Mouse (Mus musculus) limb, embryonic 13.5 days (tissue): Measurements from ENCODE around the gene Tnik. TPM values are rescaled to one million over a fixed set of nuclear protein-coding genes. Genes with fewer than 3 reads are reported as not detected.

Source experiments
- ATAC-seq: fragments of 200-750 bp; cut with Nextera tagmentation; 2 replicates; pipeline ENCODE4 v1.8.0; 2017; ENCODE audit warnings: low read depth, moderate number of reproducible peaks, moderate TSS enrichment; ENCODE audit not compliant: low FRiP score
- H3K27ac ChIP-seq: fragments of 300-500 bp; sonication (generic); 2 replicates; pipeline ENCODE4 v1.5.1; 2015; ENCODE audit warnings: inconsistent platforms, mild to moderate bottlenecking, moderate library complexity
- H3K27me3 ChIP-seq: fragments of 300-500 bp; sonication (generic); 2 replicates; pipeline ENCODE4 v1.6.1; 2015; ENCODE audit warnings: mild to moderate bottlenecking, inconsistent platforms
- H3K36me3 ChIP-seq: fragments of 300-500 bp; sonication (generic); 2 replicates; pipeline ENCODE4 v1.6.1; 2015; ENCODE audit warnings: inconsistent platforms, mild to moderate bottlenecking, moderate library complexity
- H3K4me1 ChIP-seq: fragments of 300-500 bp; sonication (generic); 2 replicates; pipeline ENCODE4 v1.6.1; 2015; ENCODE audit warnings: inconsistent platforms
- H3K4me2 ChIP-seq: fragments of 300-500 bp; sonication (generic); replicated peaks from 2 replicates; pipeline ENCODE4 v1.6.1; 2015; ENCODE audit warnings: inconsistent platforms, mild to moderate bottlenecking, moderate library complexity
- H3K4me3 ChIP-seq: fragments of 300-500 bp; sonication (generic); 2 replicates; pipeline ENCODE4 v1.5.1; 2015; ENCODE audit warnings: moderate library complexity, mild to moderate bottlenecking, inconsistent platforms
- H3K9ac ChIP-seq: fragments of 300-500 bp; sonication (generic); 2 replicates; pipeline ENCODE4 v1.6.1; 2015; ENCODE audit warnings: mild to moderate bottlenecking, inconsistent platforms
- H3K9me3 ChIP-seq: fragments of 300-500 bp; sonication (generic); 2 replicates; pipeline ENCODE4 v1.6.1; 2016; ENCODE audit warnings: inconsistent platforms
- WGBS: fragments of 180-500 bp; shearing (Covaris S2); methylation state at CpG from one replicate; pipeline ENCODE4 v1.1.7; 2015; 5-methylcytosine and 5-hydroxymethylcytosine counted together
- polyA plus RNA-seq: library from polyadenylated mRNA; unstranded; fragments of >200 nt; fragmentation: Nextera tagmentation; extraction: Ambion mirVana; gene quantifications from 2 replicates; pipeline ENCODE4 v1.2.1, GENCODE M21; 2015

Gene Tnik
- polyA plus RNA-seq, 1 experiment from 2014 or later = 9.5 TPM

DNA sequence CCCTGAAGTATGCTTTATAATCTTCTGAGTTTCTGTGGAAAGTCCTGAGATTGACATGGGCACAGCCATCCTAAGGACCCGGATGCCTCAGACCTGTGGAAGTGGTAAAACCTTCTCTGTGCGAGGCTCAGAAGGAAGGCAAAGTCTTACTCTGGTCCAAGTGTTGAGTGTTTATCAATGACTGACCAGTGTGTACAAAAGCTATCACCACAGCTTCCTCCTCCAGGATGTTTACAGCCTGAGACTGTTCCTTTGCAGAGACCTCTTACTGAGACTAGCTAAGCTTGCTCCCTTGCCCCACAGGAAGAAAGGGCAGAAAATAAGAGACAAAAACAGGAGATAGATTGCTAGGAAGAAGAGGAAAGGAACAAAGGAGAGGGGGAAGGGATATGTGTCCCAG lies 422.5 kb downstream of the Tnik start:
- H3K9me3 ChIP-seq = no peaks in the 10 kb centered on the region
- H3K27me3 ChIP-seq = no peaks in the 10 kb centered on the region
- no peak for ATAC-seq
- H3K27ac ChIP-seq = no peak overlapping the region
- H3K4me1 ChIP-seq = no peaks in the 10 kb centered on the region
- H3K4me3 ChIP-seq = no peak overlapping the region
- H3K36me3 ChIP-seq = no peaks in the 10 kb centered on the region
- WGBS = 89% methylated on average over 2 of the region's 2 CpGs
- no peak overlapping the region for H3K4me2 ChIP-seq
- H3K9ac ChIP-seq = no peak overlapping the region

DNA sequence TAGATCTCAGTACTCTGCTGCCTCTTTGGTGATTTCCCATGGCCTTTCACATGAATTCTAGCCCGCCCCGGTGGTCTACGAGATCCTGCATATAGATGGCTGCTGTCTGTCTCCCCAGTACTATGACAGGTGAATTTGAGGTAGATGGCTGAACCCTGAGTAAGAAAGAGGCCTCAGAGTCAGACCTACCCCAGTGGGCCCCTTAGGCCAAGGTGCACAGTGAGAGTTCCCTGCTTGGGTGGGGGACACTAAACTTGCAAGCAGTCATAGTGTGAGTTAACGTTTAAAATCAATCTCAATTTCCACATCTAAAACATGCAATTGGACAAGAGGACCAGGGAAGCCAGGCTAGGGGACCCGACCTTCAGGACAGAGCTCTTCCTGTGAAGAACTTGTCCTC lies 431.8 kb downstream of the Tnik start:
- H3K36me3 ChIP-seq = no peaks in the 10 kb centered on the region
- H3K9me3 ChIP-seq = no peaks in the 10 kb centered on the region
- H3K9ac ChIP-seq = no peak overlapping the region
- no peak for ATAC-seq
- H3K4me2 ChIP-seq = no peak overlapping the region
- WGBS = 79% methylated on average over 5 of the region's 5 CpGs
- no peak overlapping the region for H3K27ac ChIP-seq
- H3K4me1 ChIP-seq = no peaks in the 10 kb centered on the region
- H3K4me3 ChIP-seq = no peak overlapping the region
- no peaks in the 10 kb centered on the region for H3K27me3 ChIP-seq

DNA sequence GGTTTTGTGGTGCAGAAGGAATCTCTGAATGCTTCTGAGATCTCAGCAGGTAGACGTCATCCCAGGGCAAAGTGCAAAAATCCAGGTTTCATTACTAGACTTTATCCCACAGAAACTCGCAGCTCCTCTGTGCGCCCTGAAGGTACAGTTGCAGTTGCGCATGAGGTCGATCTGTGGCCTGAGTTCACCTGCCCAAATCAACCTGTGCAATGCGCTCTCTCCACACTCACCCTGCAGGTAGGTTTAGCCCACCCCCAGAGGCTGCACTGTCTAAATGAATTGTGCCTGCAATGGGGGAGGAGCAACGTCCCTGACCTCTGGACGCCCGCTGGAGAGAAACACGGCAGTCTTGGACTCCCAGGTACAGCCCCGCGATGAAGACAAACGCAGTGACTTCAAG lies 432.6 kb downstream of the Tnik start:
- ATAC-seq = no peak
- H3K27ac ChIP-seq = no peak overlapping the region
- 73% methylated on average over 13 of the region's 13 CpGs for WGBS
- no peaks in the 10 kb centered on the region for H3K36me3 ChIP-seq
- no peak overlapping the region for H3K9ac ChIP-seq
- H3K4me2 ChIP-seq = no peak overlapping the region
- no peaks in the 10 kb centered on the region for H3K4me1 ChIP-seq
- no peak overlapping the region for H3K4me3 ChIP-seq
- no peaks in the 10 kb centered on the region for H3K27me3 ChIP-seq
- no peaks in the 10 kb centered on the region for H3K9me3 ChIP-seq

DNA sequence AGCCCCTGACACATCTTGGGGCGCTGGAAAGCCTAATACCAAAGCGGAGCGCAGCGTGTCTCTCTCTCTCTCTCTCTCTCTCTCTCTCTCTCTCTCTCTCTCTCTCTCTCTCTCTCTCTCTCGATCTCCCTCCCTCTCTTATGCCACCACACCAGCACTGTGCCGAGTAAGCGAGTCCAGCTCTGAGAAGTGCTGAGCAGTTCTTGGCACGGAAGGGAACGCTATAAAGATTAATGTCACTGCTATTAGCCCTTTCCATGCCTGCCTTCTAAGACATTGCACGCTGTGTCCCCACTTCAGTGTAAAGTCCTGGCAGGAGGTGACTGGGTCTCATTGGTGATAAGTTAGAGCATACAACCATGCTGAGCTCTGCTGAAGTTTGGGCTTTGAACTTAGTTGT lies 433.1 kb downstream of the Tnik start:
- no peak overlapping the region for H3K9ac ChIP-seq
- H3K36me3 ChIP-seq = no peaks in the 10 kb centered on the region
- 56% methylated on average over 10 of the region's 10 CpGs for WGBS
- H3K27me3 ChIP-seq = no peaks in the 10 kb centered on the region
- H3K9me3 ChIP-seq = no peaks in the 10 kb centered on the region
- H3K27ac ChIP-seq = no peak overlapping the region
- no peak for ATAC-seq
- H3K4me1 ChIP-seq = no peaks in the 10 kb centered on the region
- no peak overlapping the region for H3K4me2 ChIP-seq
- H3K4me3 ChIP-seq = no peak overlapping the region

DNA sequence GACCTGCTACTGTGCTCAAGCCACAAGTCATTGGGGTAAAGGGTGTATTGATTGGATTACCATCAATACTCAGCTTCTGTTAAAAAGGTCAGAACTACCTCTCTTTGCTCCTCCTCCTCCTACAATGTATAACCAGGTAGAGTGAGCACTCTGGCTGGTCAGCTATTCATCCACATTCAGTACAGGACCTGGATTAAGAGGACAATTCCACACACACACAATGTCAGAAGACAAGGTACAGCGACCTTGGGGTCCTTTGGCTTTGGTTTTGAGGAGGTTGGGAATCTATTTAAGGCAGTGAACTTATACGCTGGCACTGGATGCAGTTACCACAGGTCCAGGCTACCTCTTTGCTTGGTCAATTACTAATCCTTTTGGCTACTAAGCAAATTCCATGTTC lies 434.8 kb downstream of the Tnik start, which contains the start of gene Slc2a2:
Slc2a2 (plus strand) TSS at position 107 of the 400 bp plus-strand sequence.
- Histone ChIP-seq H3K4me1 (no peaks in the 10 kb centered on the region), H3K9ac (no peak within 1 kb of the TSS), H3K4me3 (no peak within 1 kb of the TSS), H3K27me3 (no peaks in the 10 kb centered on the region), H3K27ac (no peak within 1 kb of the TSS), H3K4me2 (no peak within 1 kb of the TSS), H3K9me3 (no peaks in the 10 kb centered on the region), H3K36me3 (no peaks in the 10 kb centered on the region)
- 82% methylated on average over 2 of the region's 2 CpGs for WGBS
- no peak for ATAC-seq

DNA sequence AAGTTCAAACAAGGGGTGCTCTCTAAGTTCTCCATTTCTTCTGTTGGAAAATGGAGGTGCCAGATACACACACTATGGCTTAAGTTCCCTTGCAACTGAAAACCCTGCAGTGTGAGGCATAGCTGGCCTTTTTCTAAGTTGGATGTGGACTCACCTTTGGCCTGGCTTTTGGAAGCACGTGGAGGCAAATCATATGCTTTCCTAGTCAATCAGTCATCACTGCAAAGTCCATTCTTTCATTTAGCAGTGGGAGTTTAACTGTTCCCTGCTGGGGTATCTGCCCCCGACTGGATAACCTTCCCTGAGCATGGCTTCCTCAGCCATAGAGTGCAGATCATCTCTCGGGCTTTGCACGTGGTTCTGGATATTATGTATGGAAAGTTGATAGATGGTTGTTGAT lies 436.6 kb downstream of the Tnik start:
- no peak for ATAC-seq
- Histone ChIP-seq H3K4me1 (no peaks in the 10 kb centered on the region), H3K27me3 (no peaks in the 10 kb centered on the region), H3K4me2 (no peak overlapping the region), H3K9me3 (no peaks in the 10 kb centered on the region), H3K9ac (no peak overlapping the region), H3K36me3 (no peaks in the 10 kb centered on the region), H3K4me3 (no peak overlapping the region), H3K27ac (no peak overlapping the region)
- WGBS = 80% methylated on average over 4 of the region's 4 CpGs

DNA sequence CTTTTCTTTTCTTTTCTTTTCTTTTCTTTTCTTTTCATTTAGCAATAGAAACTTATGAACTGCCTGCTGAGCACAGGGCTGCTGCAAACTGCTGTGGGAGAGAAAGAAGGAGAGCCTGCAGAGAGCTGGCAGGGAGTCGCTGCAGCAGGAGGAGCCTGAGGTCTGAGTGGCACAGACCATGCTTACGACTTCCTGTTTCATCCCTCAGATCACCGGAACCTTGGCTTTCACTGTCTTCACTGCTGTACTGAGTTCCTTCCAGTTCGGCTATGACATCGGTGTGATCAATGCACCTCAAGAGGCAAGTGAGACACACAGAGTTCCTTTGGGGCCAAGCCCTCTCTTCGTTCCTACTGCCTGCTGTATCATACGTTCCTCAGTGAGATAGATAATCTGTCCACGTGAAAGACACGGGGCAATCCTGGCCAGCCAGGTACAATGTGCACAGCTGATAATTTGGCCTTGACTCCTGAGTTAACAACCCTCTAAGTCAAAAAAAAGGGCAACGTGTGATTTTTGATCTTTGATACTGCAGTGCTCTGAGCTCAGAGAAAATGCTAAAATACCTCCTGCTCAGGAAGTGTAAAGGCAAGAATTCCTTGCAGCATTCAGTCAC lies 442.6 kb downstream of the Tnik start:
- Histone ChIP-seq H3K4me2 (no peak overlapping the region), H3K27me3 (no peaks in the 10 kb centered on the region), H3K27ac (no peak overlapping the region), H3K4me3 (no peak overlapping the region), H3K36me3 (no peaks in the 10 kb centered on the region), H3K9me3 (no peaks in the 10 kb centered on the region), H3K4me1 (no peaks in the 10 kb centered on the region), H3K9ac (no peak overlapping the region)
- ATAC-seq = no peak
- WGBS = 63% methylated on average over 10 of the region's 10 CpGs

DNA sequence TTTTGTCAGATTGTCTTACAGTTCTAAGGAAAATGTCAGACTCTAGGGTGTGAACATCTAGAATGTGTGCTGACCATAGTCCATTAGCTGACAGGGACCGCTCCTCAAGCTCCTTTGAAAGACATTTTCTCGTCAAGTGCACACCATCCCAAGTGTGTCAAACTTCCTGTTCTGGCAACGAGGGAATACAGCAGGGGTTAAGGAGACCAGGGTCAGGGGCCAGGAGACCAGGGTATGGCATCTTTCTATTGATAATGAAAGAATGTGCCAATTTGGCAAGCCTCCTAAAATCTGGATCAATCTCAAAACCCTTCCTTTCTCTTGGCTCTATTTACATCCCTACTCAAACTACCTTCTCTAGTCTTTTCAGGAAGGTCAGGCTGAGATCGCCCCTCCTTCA lies 443.7 kb downstream of the Tnik start:
- H3K4me3 ChIP-seq = no peak overlapping the region
- H3K27me3 ChIP-seq = no peaks in the 10 kb centered on the region
- no peaks in the 10 kb centered on the region for H3K36me3 ChIP-seq
- no peaks in the 10 kb centered on the region for H3K4me1 ChIP-seq
- H3K4me2 ChIP-seq = no peak overlapping the region
- H3K9ac ChIP-seq = no peak overlapping the region
- ATAC-seq = no peak
- no peaks in the 10 kb centered on the region for H3K9me3 ChIP-seq
- H3K27ac ChIP-seq = no peak overlapping the region
- WGBS = 74% methylated on average over 4 of the region's 4 CpGs

DNA sequence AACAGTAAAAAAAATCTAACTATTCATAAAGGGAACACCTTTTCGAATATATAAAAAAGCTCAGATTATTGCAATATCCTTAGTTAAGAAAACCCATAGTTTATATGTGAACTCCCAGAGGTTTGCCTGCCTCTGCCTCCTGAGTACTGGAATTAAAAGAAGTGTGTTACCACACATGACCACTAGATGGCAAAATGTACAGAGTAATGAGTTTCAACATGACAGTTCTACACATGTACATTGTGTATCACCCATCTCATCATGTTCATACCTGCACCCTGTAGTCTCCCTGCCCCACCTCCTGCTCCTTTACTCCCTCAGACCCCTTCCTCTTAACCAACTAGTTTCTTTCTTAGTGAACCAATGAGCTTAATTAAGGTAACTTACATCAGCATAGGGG lies 446.7 kb downstream of the Tnik start:
- no peaks in the 10 kb centered on the region for H3K9me3 ChIP-seq
- H3K4me1 ChIP-seq = no peaks in the 10 kb centered on the region
- no peak overlapping the region for H3K4me2 ChIP-seq
- no peak overlapping the region for H3K4me3 ChIP-seq
- WGBS = 66% methylated on average over 1 of the region's 1 CpGs
- no peak overlapping the region for H3K9ac ChIP-seq
- no peaks in the 10 kb centered on the region for H3K36me3 ChIP-seq
- H3K27me3 ChIP-seq = no peaks in the 10 kb centered on the region
- ATAC-seq = no peak
- no peak overlapping the region for H3K27ac ChIP-seq

DNA sequence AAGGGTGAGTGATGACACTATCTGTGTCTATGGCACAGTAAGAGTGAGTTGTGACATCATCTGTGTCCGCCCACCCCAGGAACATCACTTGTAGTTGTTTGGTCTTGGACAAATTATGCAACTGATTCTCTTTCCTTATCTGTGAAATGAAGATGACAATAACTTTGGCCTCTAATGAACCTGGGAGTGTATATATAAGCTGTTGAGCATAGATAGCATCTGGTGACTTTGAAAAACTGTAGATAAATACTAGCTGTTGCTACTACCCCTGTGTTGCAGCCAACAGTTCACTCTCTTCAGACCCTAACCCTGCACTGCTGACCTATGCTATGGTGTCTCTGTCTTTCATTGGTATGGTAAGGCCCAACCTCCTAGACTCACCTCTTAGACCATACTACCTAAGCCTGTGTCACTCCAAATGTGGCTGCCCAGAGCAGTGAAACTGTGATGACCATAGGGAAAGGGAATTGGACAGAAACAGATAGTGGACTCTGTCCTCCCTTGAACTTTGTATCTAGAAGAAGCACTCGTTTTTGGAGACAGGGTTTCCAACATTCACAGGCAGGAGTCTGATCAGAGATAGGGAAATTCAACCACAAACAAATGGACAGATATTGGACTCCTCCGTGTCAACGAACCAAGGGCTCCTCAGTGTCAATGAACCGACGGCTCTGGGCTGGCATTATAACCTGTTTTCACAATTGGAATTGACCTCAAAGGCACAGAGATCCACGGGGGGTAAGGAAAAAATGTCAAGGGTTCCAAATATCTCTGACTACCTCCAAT lies 451.1 kb downstream of the Tnik start:
- WGBS = 75% methylated on average over 7 of the region's 7 CpGs
- Histone ChIP-seq H3K4me2 (no peak overlapping the region), H3K9ac (no peak overlapping the region), H3K4me1 (no peaks in the 10 kb centered on the region), H3K36me3 (no peaks in the 10 kb centered on the region), H3K27me3 (no peaks in the 10 kb centered on the region), H3K27ac (no peak overlapping the region), H3K4me3 (no peak overlapping the region), H3K9me3 (no peaks in the 10 kb centered on the region)
- ATAC-seq = no peak

DNA sequence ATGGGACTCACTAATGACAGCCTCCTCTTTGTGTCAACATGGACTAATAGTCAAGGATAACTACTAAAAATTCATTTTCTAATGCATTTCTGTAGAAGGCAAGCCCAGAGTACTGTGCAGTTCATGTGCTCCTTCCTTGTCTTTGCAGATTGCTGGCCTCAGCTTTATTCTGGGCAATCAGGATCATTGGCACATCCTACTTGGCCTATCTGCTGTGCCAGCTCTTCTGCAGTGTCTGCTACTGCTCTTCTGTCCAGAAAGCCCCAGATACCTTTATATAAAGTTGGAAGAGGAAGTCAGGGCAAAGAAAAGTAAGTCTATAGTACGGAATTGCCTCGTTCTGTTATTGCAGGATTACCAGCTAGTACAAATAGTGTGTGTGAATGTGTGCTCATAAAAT lies 455.5 kb downstream of the Tnik start:
- Histone ChIP-seq H3K36me3 (no peaks in the 10 kb centered on the region), H3K9me3 (no peaks in the 10 kb centered on the region), H3K9ac (no peak overlapping the region), H3K4me3 (no peak overlapping the region), H3K4me1 (no peaks in the 10 kb centered on the region), H3K27ac (no peak overlapping the region), H3K4me2 (no peak overlapping the region), H3K27me3 (no peaks in the 10 kb centered on the region)
- no peak for ATAC-seq
- WGBS = 64% methylated on average over 2 of the region's 2 CpGs

DNA sequence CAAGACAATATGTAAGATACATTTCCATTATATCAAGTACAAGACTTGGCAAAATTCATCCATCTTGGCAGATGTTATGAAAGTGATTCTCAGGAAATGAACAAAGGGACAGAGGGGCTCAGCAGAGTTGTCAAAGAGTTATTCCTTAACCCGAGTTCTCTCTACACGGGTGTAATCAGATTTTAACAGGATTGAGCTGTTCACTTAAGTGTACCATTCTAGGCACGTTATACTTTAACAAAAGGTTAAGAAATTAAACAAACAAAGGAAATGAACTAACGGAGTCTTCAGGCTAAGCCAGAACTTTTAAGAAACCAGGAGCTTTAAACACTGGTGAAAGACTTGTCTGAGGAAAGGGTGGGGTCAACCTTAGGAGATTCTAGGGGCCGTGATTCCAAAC lies 458.2 kb downstream of the Tnik start:
- Histone ChIP-seq H3K4me2 (no peak overlapping the region), H3K4me3 (no peak overlapping the region), H3K27me3 (no peaks in the 10 kb centered on the region), H3K9ac (no peak overlapping the region), H3K27ac (no peak overlapping the region), H3K4me1 (no peaks in the 10 kb centered on the region), H3K36me3 (no peaks in the 10 kb centered on the region), H3K9me3 (no peaks in the 10 kb centered on the region)
- ATAC-seq = no peak
- WGBS = 85% methylated on average over 5 of the region's 5 CpGs

DNA sequence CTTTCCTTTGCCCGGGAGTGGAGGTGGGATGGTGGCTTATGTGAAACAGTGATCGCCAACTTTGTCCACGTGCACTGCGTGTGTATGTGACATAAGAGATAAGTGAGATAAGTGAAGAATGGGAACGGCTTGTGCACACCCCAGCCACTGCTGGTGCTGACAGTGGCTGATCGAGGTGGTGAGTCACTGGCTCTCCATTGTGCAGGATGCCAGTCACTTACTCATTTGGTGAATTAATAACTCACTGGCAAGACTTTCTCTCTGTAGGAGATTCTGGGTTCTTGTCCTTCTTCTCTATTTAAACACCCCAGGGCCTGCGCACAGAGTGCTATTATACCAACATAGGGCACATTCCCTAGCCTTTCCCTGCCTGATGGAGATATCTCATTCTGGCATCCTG lies 458.8 kb downstream of the Tnik start:
- ATAC-seq = no peak
- Histone ChIP-seq H3K4me3 (no peak overlapping the region), H3K9me3 (no peaks in the 10 kb centered on the region), H3K27ac (no peak overlapping the region), H3K9ac (no peak overlapping the region), H3K27me3 (no peaks in the 10 kb centered on the region), H3K4me1 (no peaks in the 10 kb centered on the region), H3K4me2 (no peak overlapping the region), H3K36me3 (no peaks in the 10 kb centered on the region)
- WGBS = 87% methylated on average over 7 of the region's 7 CpGs
